Mouse (Mus musculus) left cerebral cortex, postnatal 25 days (tissue): Measurements from ENCODE around the gene Olfr1140. TPM values are rescaled to one million over a fixed set of nuclear protein-coding genes. Genes with fewer than 3 reads are reported as not detected.

Experiments used
- DNase-seq, 2 experiments: peaks; one replicate each; pipeline ENCODE4 v3.0.0; 2022; ENCODE audit warnings: low spot score in 2 of 2, mixed read lengths in 1 of 2
- intact Hi-C: fragments of 180-260 bp; cut with DNase I; formaldehyde crosslinking; loops from one replicate; pipeline ENCODE4 v1.15.1; 2025
- total RNA-seq, 2 experiments: library from RNA; stranded (reverse); gene quantifications; 2 replicates each; pipeline ENCODE4 v1.2.3; 2021

Olfr1140 gene
- not detected for total RNA-seq

DNA sequence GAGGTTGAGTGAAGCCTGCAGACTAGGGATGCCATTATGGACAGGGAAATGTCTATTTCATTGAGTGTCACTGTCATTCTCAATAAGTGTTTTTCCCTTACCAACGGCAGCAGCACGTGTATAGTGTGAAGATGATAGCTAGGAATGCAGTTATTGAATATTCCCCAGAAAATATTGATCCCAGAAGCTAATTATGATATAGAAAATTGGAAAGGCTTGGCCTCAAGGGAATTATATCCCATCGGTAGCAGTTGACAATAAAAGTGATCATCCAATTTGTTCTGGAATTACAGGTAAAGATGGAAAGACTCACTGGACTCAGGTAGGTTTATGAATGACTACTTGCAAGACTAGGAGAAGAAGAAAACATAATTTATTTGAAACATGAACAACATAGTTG is at the start of gene Olfr1140:
Gene Olfr1140, plus strand, starts transcription at position 301 of the 400 bp plus-strand sequence.
- intact Hi-C loops = no loop called here
- no peak for DNase-seq

- no peak for DNase-seq
- intact Hi-C loops = no loop called here
Measured at GRCm38 (mm10) chr2:87693847-87694246, 49.7 kb upstream of the Olfr1140 start, which contains the start of gene Olfr1136. TSS of gene Olfr1136 (minus strand) at chr2:87693947.

GRCm38 (mm10) chr2:87713079-87713478 is 30.5 kb upstream of the Olfr1140 start, which contains the start of gene Olfr1137:
TSS of gene Olfr1137 (minus strand) at chr2:87713179.
- intact Hi-C loops = no loop called here

GRCm38 (mm10) chr2:87739878-87740277 is 3.7 kb upstream of the Olfr1140 start, which contains the start of gene Olfr1138:
TSS of gene Olfr1138 (minus strand) at chr2:87739978.
- intact Hi-C loops = no loop called here

More at GRCm38 (mm10) chr2:87713079-87713478, 30.5 kb upstream of the Olfr1140 start, which contains the start of gene Olfr1137:
- DNase-seq = no peak

GRCm38 (mm10) chr2:87753891-87754290 is 10.3 kb downstream of the Olfr1140 start, which contains the start of gene Olfr1141:
TSS of gene Olfr1141 (minus strand) at chr2:87753991.
- no peak for DNase-seq
- intact Hi-C loops = no loop called here

More at GRCm38 (mm10) chr2:87739878-87740277, 3.7 kb upstream of the Olfr1140 start, which contains the start of gene Olfr1138:
- DNase-seq = no peak

DNA sequence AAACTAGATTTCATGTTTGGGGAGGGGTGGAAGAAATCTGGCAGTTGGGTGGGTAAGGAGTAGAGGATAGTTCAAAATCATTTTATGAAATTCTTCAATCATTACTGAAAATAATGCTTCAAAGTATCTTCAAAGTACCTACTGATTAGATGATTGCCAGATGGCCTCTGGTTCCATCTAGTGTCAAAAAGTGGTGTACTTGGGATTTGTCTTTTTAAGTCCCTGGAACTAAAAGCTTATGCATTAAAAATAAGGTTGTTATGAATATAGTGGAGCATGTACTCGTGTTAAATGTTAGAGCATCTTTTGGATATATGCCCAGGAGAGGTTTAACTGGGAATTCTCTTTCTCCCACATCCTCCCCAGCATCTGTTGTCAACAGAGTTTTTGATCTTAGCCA is 32.6 kb downstream of the Olfr1140 start:
- DNase-seq = peak in 1 of 2 experiments; percentile 19
- intact Hi-C loops = loop anchor here (10.0 kb wide), 1 partner anchor 381 kb away; no protein-coding TSS in a partner anchor

GRCm38 (mm10) chr2:87779183-87779582 is 35.6 kb downstream of the Olfr1140 start, which contains the start of gene Olfr152:
TSS of gene Olfr152 (plus strand) at chr2:87779483.
- intact Hi-C loops = loop anchor here (10.0 kb wide), 1 partner anchor 384 kb away; no protein-coding TSS in a partner anchor
- DNase-seq = no peak

Other genes starting within 250 kb of the Olfr1140 start
- not detected for gene Pramel7, start 246.7 kb upstream of the Olfr1140 start, total RNA-seq
- not detected for gene Pramel6, start 237.2 kb upstream of the Olfr1140 start, total RNA-seq
- not detected for gene Olfr153, start 212.0 kb upstream of the Olfr1140 start, total RNA-seq
- not detected for gene Olfr1128, start 198.2 kb upstream of the Olfr1140 start, total RNA-seq
- not detected for gene Olfr1129, start 169.8 kb upstream of the Olfr1140 start, total RNA-seq
- not detected for gene Olfr1130, start 137.5 kb upstream of the Olfr1140 start, total RNA-seq
- not detected for gene Olfr1131, start 116.6 kb upstream of the Olfr1140 start, total RNA-seq
- gene Olfr1132, start 106.2 kb upstream of the Olfr1140 start, total RNA-seq = not detected
- not detected for gene Olfr1133, start 96.4 kb upstream of the Olfr1140 start, total RNA-seq
- gene Olfr1134, start 85.3 kb upstream of the Olfr1140 start, total RNA-seq = not detected
- gene Olfr1135, start 70.1 kb upstream of the Olfr1140 start, total RNA-seq = not detected
- gene Olfr1136, start 49.8 kb upstream of the Olfr1140 start, total RNA-seq = not detected
- gene Olfr1137, start 30.6 kb upstream of the Olfr1140 start, total RNA-seq = not detected
- gene Olfr1138, start 3.8 kb upstream of the Olfr1140 start, total RNA-seq = not detected
- gene Olfr1141, start 10.2 kb downstream of the Olfr1140 start, total RNA-seq = not detected
- gene Olfr152, start 35.7 kb downstream of the Olfr1140 start, total RNA-seq = not detected
- gene Olfr1143, start 56.8 kb downstream of the Olfr1140 start, total RNA-seq = not detected
- gene Olfr1145, start 66.1 kb downstream of the Olfr1140 start, total RNA-seq = not detected
- gene Olfr1148, start 86.8 kb downstream of the Olfr1140 start, total RNA-seq = not detected
- gene Olfr1150-ps1, start 100.2 kb downstream of the Olfr1140 start, total RNA-seq = not detected
- gene Olfr1151, start 112.1 kb downstream of the Olfr1140 start, total RNA-seq = not detected
- gene Olfr1152, start 122.7 kb downstream of the Olfr1140 start, total RNA-seq = not detected
- not detected for gene Olfr1153, start 151.2 kb downstream of the Olfr1140 start, total RNA-seq
- not detected for gene Olfr1154, start 161.4 kb downstream of the Olfr1140 start, total RNA-seq
- not detected for gene Olfr1155, start 201.4 kb downstream of the Olfr1140 start, total RNA-seq
- gene Olfr1156, start 209.3 kb downstream of the Olfr1140 start, total RNA-seq = not detected
- not detected for gene Olfr1157, start 224.5 kb downstream of the Olfr1140 start, total RNA-seq
- not detected for gene Olfr74, start 230.9 kb downstream of the Olfr1140 start, total RNA-seq
- not detected for gene Olfr1158, start 246.4 kb downstream of the Olfr1140 start, total RNA-seq